ENCODE assay signal across 19 mouse cellular contexts in the genomic region with DNA sequence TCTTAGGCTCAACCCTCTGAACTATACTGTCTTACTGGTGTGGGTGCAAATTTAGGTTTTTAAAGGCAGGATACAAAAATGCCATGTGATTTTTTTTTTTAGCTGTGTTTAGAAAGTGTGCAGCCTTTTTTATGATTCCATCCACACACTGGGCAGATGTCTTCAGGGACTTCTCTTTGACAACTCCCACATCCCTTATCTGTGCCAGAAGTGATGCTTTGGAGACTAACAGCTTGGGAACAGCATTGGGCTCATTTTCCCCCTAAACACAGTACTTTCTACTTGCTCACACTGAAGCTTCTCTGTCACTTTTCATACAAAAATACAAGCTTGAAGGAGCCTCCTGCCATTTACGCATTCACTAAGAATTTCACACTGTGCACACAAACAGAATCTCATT.
DNase-seq lines count a peak whose midpoint lies in the region; ATAC-seq lines count a peak whose summit lies in the region.
"Had no signal": no experiment of that assay in that cellular context is flagged by ENCODE, and none has a peak within 500 bp of the region (broad histone marks: within the 10 kb centered on the region; RNA-seq: fewer than 3 reads in every experiment).

No protein-coding gene starts in this region.

- intact Hi-C loops in left cerebral cortex, postnatal 10 days (cut with DNase I): no loop called here

- DNase-seq in frontal cortex, postnatal 10 days (ENCODE audit: low spot score in 2 of 2): no peak
- peak; percentile 2 for DNase-seq in left cerebral cortex, adult 11 months (ENCODE audit: low spot score)
- no peak for DNase-seq in left cerebral cortex, postnatal 10 days (ENCODE audit: extremely low spot score in 1 of 2, low spot score in 2 of 2)
- DNase-seq in right cerebral cortex, adult 18-20 months: peak; percentile 18
- DNase-seq in right cerebral cortex, postnatal 25 days: no peak
- DNase-seq: adrenal gland, adult 8-10 months; adrenal gland, postnatal 25 days; cerebellum, adult 18-20 months; cerebellum, adult 9-10 months; cerebellum, postnatal 14 days; forebrain, postnatal 0 days; gastrocnemius, postnatal 25 days; heart, adult 18-20 months; heart, postnatal 10 days; heart, postnatal 36 days had no signal

- peak; percentile 98 for ATAC-seq in frontal cortex, adult (ENCODE audit: low TSS enrichment)
- ATAC-seq: activated CD4-positive, CD25-positive, alpha-beta regulatory T cell, adult 4 months; forebrain, embryonic 14.5 days; forebrain, postnatal 0 days; hindbrain, embryonic 16.5 days had no signal

Comparison
In these comparisons a context has a peak if more than half of its experiments do, and no peak if none do; other contexts are left out.
1. DNase-seq: peak in left cerebral cortex, adult 11 months (single experiment) and right cerebral cortex, adult 18-20 months (single experiment); none in frontal cortex, postnatal 10 days (0 of 2), left cerebral cortex, postnatal 10 days (0 of 2) and right cerebral cortex, postnatal 25 days (single experiment).